Mouse (Mus musculus): ENCODE measurements around the gene Gm17428.

- TF ChIP-seq POLR2A (IDR thresholded peaks at IDR 0.05; ENCODE audit: low read depth, low read length) = no peak
- no peak for TF ChIP-seq CTCF (IDR thresholded peaks at IDR 0.05; ENCODE audit: borderline replicate concordance, insufficient read depth, low read length)
These were observed 28.8 kb downstream of the Gm17428 start for GRCm38 (mm10) chr14:55005506-55005905.

Measured in embryonic fibroblast, embryonic 13.5 days (primary cell).